Mouse (Mus musculus): ENCODE measurements at regions not wholly inside any gene's neighbourhood (a gene's known extent, or its start where the extent isn't known, plus 50 kb on each side); places are given as distances from the start of the nearest gene placed in this dataset.

DNA sequence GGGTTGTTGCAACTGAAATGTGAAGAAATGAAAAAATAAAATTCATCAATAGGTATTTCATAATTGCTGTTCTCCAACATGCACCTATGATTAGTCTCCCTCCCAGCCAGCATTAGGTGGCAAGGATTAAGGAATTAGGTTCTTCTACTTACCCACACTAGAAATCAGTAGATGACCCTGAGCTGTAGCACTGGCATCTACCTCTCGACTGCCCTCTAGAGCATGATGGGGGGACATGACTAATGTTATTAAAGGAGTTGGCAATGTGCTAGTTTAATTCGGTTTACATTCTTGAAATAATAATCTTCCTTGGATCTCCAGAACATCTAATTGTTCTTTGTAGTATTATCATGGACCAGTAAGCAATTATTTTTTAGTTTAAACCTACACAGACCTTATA, 370.9 kb downstream of the Dcdc2c start:
- Histone ChIP-seq H3K27me3 (ENCODE audit: control insufficient read depth, insufficient read depth, low read length) (no peaks in the 10 kb centered on the region), H3K4me2 (replicated peaks; ENCODE audit: low read depth) (no peak overlapping the region), H3K9me3 (ENCODE audit: control insufficient read depth, low read length) (no peaks in the 10 kb centered on the region), H3K36me3 (ENCODE audit: control insufficient read depth, insufficient read depth, low read length) (no peaks in the 10 kb centered on the region), H3K4me1 (replicated peaks; ENCODE audit: control insufficient read depth, insufficient read depth) (no peaks in the 10 kb centered on the region), H3K4me3 (ENCODE audit: low read depth, low read length) (no peak overlapping the region), H3K27ac (replicated peaks) (no peak overlapping the region), H3K9ac (ENCODE audit: low read length) (no peak overlapping the region)
- TF ChIP-seq CTCF (IDR thresholded peaks at IDR 0.05; ENCODE audit: low read depth) (peak; percentile 47), EP300 (optimal IDR thresholded peaks at IDR 0.05) (no peak)
- ATAC-seq (ENCODE audit: low FRiP score, low TSS enrichment) (no peak), DNase-seq (ENCODE audit: low spot score) (no peak)
- 57% methylated on average over 2 of the region's 2 CpGs for WGBS

DNA sequence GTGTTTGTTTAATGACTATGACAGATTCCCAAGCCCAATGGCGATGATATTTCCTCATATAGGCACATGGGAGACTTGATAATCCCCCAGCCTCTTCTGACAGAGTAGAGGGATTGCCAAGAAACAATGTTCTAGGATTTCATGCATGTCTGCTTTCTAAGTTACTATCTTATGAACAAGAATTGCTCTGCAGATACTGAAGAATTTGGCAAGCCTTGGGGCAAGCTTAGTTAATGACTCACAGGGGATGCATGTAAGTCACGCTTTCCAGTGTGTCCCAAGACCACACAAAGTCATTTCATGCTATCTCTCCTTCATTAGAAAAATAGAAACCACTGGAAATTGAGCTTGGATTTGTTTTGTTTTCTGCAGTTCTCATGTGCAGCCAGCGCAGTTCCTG, 376.2 kb downstream of the Dcdc2c start:
- Histone ChIP-seq H3K9ac (ENCODE audit: low read length) (no peak overlapping the region), H3K4me3 (ENCODE audit: low read depth, low read length) (no peak overlapping the region), H3K9me3 (ENCODE audit: control insufficient read depth, low read length) (no peaks in the 10 kb centered on the region), H3K27me3 (ENCODE audit: control insufficient read depth, insufficient read depth, low read length) (no peaks in the 10 kb centered on the region), H3K27ac (replicated peaks) (no peak overlapping the region), H3K4me2 (replicated peaks; ENCODE audit: low read depth) (no peak overlapping the region), H3K36me3 (ENCODE audit: control insufficient read depth, insufficient read depth, low read length) (no peaks in the 10 kb centered on the region), H3K4me1 (replicated peaks; ENCODE audit: control insufficient read depth, insufficient read depth) (no peaks in the 10 kb centered on the region)
- no peak for ATAC-seq (ENCODE audit: low FRiP score, low TSS enrichment)
- DNase-seq (ENCODE audit: low spot score), result no peak
- WGBS, result 58% methylated on average over 3 of the region's 3 CpGs
- no peak for TF ChIP-seq CTCF (IDR thresholded peaks at IDR 0.05; ENCODE audit: low read depth)
- TF ChIP-seq EP300 (optimal IDR thresholded peaks at IDR 0.05), result no peak

DNA sequence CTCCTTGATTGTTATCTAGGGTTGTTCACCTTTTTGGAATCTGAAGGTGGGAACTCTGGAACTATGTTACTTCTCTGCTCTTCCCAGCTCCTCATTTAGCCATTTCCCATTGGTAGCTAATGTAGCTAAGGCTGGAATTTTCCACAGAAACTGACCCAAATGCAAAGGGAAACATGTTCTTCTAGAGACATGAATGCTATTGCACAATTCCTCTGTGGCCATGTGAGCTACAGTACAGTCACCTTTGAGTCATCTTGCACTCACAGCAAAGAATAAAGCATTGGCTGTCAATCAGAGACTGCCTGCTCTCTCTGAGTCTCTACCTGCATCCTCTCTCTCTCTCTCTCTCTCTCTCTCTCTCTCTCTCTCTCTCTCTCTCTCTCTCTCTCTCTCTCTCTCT, 378.1 kb downstream of the Dcdc2c start:
- Histone ChIP-seq H3K27ac (replicated peaks) (no peak overlapping the region), H3K27me3 (ENCODE audit: control insufficient read depth, insufficient read depth, low read length) (no peaks in the 10 kb centered on the region), H3K4me2 (replicated peaks; ENCODE audit: low read depth) (no peak overlapping the region), H3K9me3 (ENCODE audit: control insufficient read depth, low read length) (no peaks in the 10 kb centered on the region), H3K36me3 (ENCODE audit: control insufficient read depth, insufficient read depth, low read length) (no peaks in the 10 kb centered on the region), H3K9ac (ENCODE audit: low read length) (no peak overlapping the region), H3K4me1 (replicated peaks; ENCODE audit: control insufficient read depth, insufficient read depth) (no peaks in the 10 kb centered on the region), H3K4me3 (ENCODE audit: low read depth, low read length) (no peak overlapping the region)
- no peak for DNase-seq (ENCODE audit: low spot score)
- TF ChIP-seq CTCF (IDR thresholded peaks at IDR 0.05; ENCODE audit: low read depth) (no peak), EP300 (optimal IDR thresholded peaks at IDR 0.05) (no peak)
- ATAC-seq (ENCODE audit: low FRiP score, low TSS enrichment), result no peak

DNA sequence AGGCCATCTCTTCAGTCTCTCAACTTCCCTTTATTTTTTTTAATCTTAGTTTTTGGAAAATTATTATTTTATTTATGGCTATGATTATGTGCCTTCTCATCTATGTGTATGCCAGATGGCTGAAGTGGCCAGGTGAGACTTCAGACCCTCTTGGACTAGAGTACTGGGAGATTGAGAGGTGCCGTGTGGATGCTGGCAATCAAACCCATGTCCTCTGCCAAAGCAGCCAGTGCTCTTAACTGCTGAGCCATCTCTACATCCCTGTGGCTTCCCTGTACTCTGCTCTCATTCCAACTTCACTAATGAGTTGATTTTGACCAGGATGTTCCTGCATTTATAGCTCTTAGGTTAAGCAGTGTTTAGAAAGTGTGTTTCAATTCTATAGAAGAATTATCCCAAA, 393.4 kb downstream of the Dcdc2c start:
- H3K4me2 ChIP-seq (replicated peaks; ENCODE audit: low read depth), result no peak overlapping the region
- no peak for ATAC-seq (ENCODE audit: low FRiP score, low TSS enrichment)
- no peaks in the 10 kb centered on the region for H3K4me1 ChIP-seq (replicated peaks; ENCODE audit: control insufficient read depth, insufficient read depth)
- no peaks in the 10 kb centered on the region for H3K27me3 ChIP-seq (ENCODE audit: control insufficient read depth, insufficient read depth, low read length)
- no peaks in the 10 kb centered on the region for H3K36me3 ChIP-seq (ENCODE audit: control insufficient read depth, insufficient read depth, low read length)
- H3K9me3 ChIP-seq (ENCODE audit: control insufficient read depth, low read length), result no peaks in the 10 kb centered on the region
- 84% methylated on average over 1 of the region's 1 CpGs for WGBS
- no peak overlapping the region for H3K27ac ChIP-seq (replicated peaks)
- H3K9ac ChIP-seq (ENCODE audit: low read length), result no peak overlapping the region
- H3K4me3 ChIP-seq (ENCODE audit: low read depth, low read length), result no peak overlapping the region
- DNase-seq (ENCODE audit: low spot score), result no peak
- no peak for TF ChIP-seq EP300 (optimal IDR thresholded peaks at IDR 0.05)
- no peak for TF ChIP-seq CTCF (IDR thresholded peaks at IDR 0.05; ENCODE audit: low read depth)

DNA sequence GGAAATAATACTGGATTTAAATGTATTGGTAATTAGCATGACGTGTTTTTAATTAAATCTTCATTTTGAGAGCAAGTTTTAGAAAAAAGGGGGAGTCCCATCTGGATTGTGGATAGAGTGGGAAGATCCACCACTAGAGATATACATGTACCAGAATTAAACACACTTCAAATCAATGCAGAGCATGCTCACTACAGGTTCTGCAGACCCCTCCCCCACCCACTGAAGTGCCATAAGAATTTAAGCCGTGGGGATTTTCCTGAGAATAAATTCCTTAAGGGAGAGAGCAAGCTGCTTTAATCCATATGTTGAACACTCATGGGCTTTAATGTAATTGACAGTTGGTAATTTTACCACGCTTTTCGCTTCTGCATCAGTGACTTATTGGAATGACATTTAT, 401.4 kb downstream of the Dcdc2c start:
- Histone ChIP-seq H3K4me1 (replicated peaks; ENCODE audit: control insufficient read depth, insufficient read depth) (no peaks in the 10 kb centered on the region), H3K27ac (replicated peaks) (no peak overlapping the region), H3K27me3 (ENCODE audit: control insufficient read depth, insufficient read depth, low read length) (no peaks in the 10 kb centered on the region), H3K36me3 (ENCODE audit: control insufficient read depth, insufficient read depth, low read length) (no peaks in the 10 kb centered on the region), H3K9me3 (ENCODE audit: control insufficient read depth, low read length) (no peaks in the 10 kb centered on the region), H3K9ac (ENCODE audit: low read length) (no peak overlapping the region), H3K4me2 (replicated peaks; ENCODE audit: low read depth) (no peak overlapping the region), H3K4me3 (ENCODE audit: low read depth, low read length) (no peak overlapping the region)
- 66% methylated on average over 4 of the region's 4 CpGs for WGBS
- DNase-seq (ENCODE audit: low spot score), result no peak
- ATAC-seq (ENCODE audit: low FRiP score, low TSS enrichment), result no peak
- TF ChIP-seq EP300 (optimal IDR thresholded peaks at IDR 0.05), result no peak
- no peak for TF ChIP-seq CTCF (IDR thresholded peaks at IDR 0.05; ENCODE audit: low read depth)

DNA sequence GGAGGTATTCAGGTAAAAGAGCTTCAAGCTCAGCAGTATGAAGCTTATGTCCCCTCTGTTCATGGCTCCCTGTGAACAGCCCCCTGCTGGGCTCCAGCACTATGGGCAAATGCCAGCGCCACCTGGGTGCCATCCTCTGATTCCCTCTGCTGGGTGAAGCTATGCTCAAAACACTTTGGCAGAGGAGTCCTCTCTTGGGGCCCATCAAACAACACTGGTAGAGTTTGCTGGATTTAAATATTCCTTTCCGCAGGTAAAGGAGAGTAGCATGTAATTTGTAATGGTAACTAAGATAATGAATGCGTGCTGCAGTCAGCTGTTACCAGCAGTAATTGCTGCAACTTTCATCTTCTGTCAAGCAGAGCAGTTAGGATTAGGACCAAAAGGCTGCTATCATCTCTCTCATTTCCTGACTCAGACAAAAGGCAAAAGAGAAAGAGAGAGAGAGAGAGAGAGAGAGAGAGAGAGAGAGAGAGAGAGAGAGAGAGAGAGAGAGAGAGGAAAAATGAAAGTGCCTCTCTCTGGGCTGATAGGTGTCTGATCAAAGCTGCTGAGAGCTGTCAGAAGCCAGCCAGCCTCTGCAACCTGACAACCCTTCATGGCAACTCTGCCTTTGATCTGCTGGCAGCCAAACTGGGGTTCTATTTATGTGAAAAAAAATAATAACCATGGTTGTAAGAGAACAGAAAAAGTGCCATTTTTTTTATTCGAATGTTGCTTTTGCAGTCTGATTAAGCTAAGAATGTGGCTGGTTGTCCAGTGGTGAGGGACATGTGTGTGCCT, 416.2 kb downstream of the Dcdc2c start:
- ATAC-seq (ENCODE audit: low FRiP score, low TSS enrichment) (no peak), DNase-seq (ENCODE audit: low spot score) (no peak)
- Histone ChIP-seq H3K4me1 (replicated peaks; ENCODE audit: control insufficient read depth, insufficient read depth) (no peaks in the 10 kb centered on the region), H3K4me2 (replicated peaks; ENCODE audit: low read depth) (no peak overlapping the region), H3K27me3 (ENCODE audit: control insufficient read depth, insufficient read depth, low read length) (no peaks in the 10 kb centered on the region), H3K9ac (ENCODE audit: low read length) (no peak overlapping the region), H3K4me3 (ENCODE audit: low read depth, low read length) (no peak overlapping the region), H3K36me3 (ENCODE audit: control insufficient read depth, insufficient read depth, low read length) (no peaks in the 10 kb centered on the region), H3K9me3 (ENCODE audit: control insufficient read depth, low read length) (no peaks in the 10 kb centered on the region), H3K27ac (replicated peaks) (no peak overlapping the region)
- TF ChIP-seq CTCF (IDR thresholded peaks at IDR 0.05; ENCODE audit: low read depth), result no peak
- no peak for TF ChIP-seq EP300 (optimal IDR thresholded peaks at IDR 0.05)
- WGBS, result 70% methylated on average over 4 of the region's 4 CpGs

Measured in stomach, postnatal 0 days (tissue).